Mouse (Mus musculus) cerebral cortex, adult 2 months (tissue): ENCODE data around the gene Trim63.

Experiments
- WGBS: fragments of 180-500 bp; shearing (Covaris S2); methylation state at CpG from one replicate; pipeline ENCODE4 v1.1.7; 2018; 5-methylcytosine and 5-hydroxymethylcytosine counted together

Trim63 gene

DNA sequence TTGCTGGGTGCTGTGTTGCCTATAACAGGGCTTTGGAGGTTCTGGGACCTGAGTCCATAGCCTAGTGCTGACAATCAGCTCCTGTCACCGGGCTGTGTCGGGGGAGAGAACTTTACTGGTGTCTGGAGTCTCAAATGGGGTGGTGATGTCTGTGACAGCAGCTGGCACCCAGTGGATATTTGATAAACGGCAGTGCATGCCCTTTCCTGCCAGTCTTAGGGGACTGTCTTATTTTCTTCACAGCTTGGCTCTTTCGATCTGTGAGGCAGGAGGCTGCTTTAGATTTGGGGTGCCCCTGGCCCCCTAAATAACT lies 15.5 kb upstream of the Trim63 start:
- 57% methylated on average over 4 of the region's 4 CpGs for WGBS

DNA sequence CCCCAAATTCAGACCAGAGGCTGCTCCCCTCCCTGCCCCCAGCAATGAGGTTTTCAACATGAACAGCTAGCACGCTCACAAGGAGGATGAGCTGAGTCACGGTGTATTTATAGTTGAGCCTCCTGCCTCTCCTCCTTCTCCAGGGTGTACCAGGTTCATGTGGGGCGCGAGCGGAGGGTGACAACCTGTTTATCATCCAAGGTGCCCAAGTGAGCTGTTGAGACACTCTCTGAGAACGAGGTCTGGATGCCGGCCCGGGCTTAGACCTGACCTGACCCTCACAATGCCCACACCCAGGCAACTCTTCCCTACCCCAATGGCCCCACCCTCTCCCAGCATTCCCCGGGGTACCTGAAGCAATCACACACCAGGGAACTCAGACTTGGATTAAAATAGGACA lies 14.6 kb upstream of the Trim63 start:
- 46% methylated on average over 9 of the region's 9 CpGs for WGBS

DNA sequence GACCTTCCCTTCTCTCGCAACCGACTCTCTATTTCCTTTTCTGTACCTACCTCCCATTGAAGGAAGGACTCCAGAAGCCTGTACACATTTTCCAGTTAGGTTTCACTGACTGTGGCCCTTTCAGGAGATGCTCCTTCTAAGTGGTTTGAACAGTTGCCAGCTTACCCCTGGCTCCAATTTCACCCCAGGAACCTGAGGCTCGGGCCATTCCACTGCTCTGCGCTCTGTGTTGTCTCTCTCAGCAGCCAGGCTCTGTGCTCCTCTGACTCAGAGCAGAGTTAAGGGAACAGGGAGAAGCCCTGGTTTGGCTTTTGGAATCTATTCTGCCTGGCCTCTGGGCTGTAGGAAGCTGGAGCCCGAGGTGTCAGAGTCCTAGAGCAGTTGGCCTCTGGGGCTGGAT lies 12.8 kb upstream of the Trim63 start:
- WGBS, result 85% methylated on average over 5 of the region's 5 CpGs

DNA sequence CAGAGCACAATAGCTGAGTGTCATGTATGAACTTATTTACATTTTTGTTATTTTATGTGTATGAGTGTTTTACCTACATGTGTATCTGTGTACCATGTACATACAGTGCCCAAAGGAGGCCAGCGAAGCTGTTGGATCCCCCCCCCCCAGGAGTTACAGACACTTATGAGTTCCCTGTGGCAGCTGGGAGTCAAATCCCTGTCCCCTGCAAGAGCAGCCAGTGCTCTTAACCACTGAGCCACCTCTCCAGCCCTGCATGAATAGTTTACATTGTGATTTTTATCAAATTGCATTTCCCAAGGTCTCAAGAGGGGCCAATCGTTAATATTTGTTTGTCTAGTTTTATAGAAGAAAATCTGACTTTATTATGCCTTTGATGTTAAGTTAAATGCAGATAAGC lies 8.0 kb upstream of the Trim63 start:
- WGBS, result 63% methylated on average over 2 of the region's 2 CpGs

DNA sequence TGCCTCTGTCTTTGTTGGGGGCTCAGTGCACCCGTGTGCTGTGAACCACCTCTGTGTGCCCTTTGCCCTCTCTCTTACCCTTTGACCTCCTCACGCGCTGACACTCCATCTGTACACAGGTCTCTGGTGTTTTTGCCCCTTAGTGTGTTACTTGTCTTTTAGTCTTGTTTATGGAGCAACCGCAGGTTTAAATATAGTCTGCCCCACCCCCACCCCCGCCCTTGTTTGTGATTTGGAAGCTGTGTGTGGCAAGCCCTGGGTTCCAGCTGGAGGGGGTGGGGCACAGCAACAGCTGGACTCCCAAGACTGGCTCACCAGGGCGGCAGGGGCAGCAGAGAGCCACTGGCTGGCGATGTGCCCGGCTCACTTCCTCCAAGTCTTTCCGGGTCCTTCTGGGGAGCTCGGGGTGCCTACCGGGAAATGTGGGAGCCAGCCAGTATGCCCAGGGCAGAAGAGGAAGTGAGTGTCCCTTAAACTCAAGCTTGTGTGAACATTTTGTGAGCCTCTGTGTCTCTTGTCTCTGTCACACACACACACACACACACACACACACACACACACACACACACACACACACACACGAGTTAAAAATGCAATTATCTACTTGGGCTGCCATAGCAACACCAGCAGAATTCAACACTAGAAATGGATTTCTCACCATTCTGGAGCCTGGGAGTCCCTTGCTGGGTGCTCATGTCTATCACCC lies 7.4 kb upstream of the Trim63 start:
- WGBS, result 9% methylated on average over 12 of the region's 12 CpGs

DNA sequence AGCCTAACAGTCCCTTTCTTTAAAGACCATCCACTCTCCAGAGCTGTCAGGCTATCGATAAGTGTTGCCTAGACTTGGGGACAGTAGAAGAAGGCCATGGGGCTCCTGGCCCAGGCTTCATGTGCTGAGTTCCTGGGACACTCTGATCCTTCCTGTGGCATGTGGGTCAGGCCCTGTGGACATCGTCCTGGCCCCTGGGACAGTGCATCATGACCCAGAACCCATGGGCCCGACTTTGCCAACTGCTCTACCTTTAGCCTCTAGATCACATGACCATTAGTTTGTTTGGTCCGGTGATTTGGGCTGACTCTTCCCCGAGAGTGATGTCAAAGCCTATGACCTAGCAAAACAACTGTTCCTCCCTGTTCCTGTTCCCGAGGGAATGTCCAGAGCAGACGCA lies 4.8 kb upstream of the Trim63 start:
- WGBS, result 91% methylated on average over 7 of the region's 7 CpGs

DNA sequence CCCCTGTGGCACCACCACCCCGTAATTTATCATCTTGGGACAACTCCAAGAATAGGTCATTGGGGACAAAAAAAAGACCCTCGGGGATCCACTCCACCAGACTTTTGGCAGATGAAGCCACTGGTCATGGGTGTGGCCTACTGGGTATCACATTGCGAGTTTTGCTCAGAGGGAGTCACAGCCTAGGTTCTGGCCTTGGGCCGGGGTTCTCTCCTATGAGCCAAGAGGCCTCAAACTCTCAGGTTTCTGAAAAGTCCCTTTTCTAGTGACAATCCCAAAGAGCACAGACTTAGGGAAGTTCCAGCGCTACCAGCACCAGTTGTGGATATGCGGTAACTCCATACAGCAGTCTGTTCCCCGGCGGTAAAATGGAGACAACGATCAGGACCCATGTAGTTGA lies 4.3 kb upstream of the Trim63 start:
- 89% methylated on average over 9 of the region's 9 CpGs for WGBS

DNA sequence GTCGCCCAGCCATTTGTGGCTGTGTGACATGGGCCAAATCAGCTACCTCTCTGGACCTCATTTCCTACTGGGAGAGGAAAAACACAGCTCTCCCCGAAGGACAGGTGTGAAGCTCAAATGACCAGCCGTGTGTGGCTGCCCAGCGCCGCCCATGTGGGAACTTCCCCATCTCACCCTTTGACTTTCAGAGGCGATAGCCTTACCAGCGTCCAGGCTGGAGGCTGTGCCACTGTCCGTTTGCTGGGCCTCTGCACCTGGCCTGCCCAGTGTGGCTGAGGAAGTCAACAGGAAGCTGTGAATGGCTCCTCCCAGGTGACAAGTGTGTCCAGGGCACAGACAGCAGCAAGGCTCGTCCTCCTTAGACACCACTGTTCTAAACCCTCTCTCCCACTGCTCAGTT lies 3.1 kb upstream of the Trim63 start:
- WGBS, result 88% methylated on average over 9 of the region's 9 CpGs

DNA sequence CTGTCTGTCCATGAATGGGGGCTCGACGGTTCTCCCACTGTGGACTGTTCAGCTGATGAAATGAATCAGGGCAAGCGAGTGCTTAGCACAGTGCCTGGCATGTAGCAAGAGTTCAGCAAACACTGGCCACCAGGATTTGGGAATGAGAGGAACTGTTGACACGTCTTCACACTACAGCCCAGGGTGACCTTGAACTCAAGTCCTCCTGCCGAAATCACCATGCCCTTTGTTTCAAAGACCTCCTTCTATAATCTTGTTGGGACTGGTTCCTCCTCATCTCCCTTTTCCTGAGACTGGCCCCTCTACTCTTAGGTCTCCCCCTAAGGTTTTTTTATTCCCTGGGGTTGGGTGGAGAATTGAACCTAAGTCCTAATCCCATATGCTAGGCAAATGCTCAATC lies 2.6 kb upstream of the Trim63 start:
- 98% methylated on average over 5 of the region's 5 CpGs for WGBS

DNA sequence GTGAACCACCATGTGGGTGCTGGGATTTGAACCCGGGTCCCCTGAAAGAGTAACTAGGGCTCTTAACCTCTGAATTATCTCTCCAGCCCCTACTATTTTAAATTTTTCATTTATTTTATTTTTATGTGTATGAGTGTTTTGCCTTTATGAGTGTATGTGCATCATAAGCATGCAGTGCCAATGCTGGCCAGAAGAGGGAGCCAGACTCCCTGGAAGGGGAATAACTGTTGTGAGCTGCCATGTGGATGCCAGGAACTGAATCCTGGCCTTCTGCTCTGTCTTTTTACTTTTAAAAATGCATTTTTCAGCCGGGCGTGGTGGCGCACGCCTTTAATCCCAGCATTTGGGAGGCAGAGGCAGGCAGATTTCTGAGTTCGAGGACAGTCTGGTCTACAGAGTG lies 2.0 kb upstream of the Trim63 start:
- WGBS, result 95% methylated on average over 6 of the region's 6 CpGs

DNA sequence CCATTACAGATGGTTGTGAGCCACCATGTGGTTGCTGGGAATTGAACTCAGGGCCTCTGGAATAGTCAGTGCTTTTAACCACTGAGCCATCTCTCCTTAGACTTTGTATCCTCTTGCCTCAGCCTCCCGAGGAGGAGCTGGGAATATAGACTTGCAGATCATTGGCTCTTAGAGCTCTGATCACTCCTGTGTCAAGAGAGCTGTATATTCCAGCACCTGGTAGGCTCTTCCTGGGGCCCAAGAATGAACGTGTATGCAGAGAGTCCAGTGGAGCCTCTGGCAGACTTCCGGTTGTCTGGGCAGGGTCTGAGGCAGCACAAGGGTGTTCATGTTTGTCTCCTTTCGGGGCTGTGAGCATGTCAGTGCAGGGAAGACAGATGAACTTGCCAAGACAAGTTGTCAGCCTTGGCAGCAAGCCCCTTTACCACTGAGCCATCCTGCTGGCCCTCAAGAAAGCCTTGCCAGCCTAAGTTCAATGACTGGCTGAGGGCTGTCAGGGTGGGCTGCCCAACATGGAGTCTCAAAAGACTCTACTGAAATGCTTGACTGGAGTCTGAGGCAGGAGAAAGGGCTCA lies 752 bp upstream of the Trim63 start:
- 76% methylated on average over 4 of the region's 4 CpGs for WGBS

DNA sequence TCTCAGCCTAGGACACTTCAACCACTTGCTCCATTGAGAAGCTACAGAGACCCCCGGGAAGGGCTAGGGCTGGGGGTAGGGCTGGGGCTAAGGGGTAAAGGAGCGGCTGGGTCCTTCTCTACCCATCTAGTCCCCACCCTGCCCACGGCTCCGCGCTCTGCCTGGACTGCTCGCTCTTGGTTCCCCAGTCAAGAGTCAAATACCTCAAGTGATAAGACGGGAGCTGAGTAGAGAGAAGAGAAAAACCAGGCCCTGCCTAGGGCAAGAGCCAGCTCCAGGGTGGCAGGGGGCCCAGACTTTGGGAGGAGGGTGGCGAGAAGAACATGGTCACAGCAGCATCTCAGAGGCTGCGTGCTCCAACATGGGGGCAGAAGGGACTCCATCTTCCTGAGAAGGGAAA lies 550 bp downstream of the Trim63 start:
- WGBS, result 85% methylated on average over 9 of the region's 9 CpGs

DNA sequence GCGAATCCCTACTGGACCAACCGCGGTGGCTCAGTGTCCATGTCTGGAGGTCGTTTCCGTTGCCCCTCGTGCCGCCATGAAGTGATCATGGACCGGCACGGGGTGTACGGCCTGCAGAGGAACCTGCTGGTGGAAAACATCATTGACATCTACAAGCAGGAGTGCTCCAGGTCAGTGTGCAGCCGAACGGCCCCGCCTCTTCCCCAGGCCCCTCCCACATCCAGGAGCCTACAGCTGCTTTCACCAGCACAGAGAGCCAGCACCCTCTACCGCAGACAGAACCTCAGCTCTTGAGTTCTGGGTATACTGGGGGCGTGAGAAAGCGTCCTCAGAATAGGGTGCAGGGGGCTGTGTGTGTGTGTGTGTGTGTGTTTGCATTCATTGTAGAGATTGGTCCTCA lies 1.5 kb downstream of the Trim63 start:
- 59% methylated on average over 16 of the region's 16 CpGs for WGBS

DNA sequence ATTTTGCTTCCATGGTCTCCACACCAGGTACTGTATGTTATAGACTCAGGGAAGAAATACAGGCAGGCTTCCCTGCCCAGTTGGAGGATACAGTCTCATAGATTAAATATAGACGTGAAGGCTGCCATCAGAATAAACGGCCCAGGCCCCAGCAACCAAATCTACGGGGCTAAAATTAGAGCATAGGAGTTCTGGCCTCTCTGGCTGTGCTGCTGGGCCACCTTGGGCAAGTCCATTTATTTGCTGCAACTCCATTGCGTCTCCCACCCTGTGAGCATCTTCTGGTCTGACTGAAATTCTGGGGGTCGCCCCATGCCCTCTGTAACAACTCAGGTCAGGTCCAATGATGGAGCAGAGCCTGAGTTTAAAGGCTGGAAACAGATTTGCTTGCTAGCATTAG lies 4.2 kb downstream of the Trim63 start:
- WGBS, result 88% methylated on average over 5 of the region's 5 CpGs

DNA sequence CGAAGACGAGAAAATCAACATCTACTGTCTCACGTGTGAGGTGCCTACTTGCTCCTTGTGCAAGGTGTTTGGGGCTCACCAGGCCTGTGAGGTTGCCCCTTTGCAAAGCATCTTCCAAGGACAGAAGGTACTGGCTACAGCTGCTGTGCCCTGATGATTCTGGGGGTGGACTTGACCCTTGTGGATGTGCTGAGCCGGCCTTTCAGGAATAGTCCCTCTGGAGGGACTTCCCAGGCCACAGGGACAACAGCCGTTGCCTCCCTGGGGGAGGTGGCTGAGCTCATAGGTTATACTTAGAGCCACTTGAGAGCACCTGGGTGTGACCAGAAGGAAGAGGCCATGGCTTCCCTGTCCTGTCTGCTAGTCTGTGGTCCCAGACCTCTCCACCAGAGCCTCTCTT lies 4.8 kb downstream of the Trim63 start:
- 86% methylated on average over 5 of the region's 5 CpGs for WGBS

DNA sequence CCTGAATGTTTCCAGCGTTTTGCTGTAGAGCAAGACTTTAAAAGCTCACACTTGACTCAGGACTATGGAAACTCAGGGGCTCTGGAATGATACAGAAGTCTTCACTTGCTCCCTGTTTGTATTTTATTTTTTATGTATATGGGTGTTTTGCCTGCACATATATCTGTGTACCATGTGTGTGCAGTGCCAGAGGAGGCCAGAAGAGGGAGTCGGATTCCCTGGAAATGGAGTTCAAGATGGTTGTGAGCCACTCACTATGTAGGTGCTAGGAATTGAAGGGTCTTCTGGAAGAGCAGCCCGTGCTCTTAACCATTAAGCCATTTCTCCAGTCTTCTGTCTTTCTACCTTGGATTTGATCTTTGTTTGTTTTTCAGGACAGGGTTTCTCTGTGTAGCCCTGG lies 6.6 kb downstream of the Trim63 start:
- WGBS, result 70% methylated on average over 3 of the region's 3 CpGs

DNA sequence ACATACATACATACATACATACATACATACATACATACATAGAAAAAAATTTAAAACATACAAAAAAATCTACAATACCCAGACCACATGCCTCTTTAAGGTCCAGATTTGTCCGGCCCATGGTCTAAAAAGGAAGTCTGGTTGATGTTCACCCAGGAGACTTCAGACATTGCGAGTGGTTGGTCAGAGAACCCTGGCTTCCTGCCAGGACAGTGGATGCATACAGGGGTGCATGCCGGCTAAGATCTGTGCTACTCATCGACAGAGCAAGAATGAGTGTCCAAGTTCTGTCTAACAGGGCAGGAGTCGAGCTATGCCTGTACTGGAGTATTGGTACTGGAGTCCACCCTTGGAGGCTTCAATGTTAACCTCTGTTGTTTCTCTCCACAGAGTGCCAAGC lies 9.7 kb downstream of the Trim63 start:
- 62% methylated on average over 5 of the region's 5 CpGs for WGBS

DNA sequence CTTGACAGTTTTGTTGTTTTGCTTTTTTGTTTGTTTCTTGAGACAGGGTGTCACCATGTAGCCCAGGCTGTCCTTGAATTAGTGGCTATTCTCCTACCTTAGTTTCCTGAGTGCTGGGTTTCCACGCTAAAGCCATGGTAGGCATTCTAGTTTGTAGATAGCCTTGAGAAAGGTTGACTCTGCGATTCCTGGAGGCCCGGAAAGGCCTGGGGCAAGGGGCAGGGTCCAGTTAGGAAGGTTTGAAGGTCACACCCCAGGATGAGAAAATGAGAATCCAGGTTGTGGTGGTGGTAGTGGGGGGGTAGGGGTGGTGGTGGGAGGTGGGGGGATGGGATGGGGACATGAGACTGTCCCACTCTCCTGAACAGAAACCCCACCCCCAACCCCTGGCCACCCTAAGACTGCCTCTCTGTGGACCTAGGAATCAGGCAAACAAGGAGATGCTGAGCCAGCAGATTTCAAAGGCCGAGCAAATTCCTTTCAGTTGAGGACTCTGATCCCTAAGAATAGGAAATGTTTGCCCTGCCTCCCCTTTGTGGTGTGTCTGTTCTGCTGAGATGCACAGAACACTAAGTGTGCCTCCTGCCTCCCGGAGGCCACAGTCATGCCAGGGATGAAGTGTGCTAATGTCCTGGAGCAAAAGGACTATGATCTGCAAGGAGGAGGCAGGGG lies 12.1 kb downstream of the Trim63 start:
- WGBS, result 71% methylated on average over 5 of the region's 5 CpGs

DNA sequence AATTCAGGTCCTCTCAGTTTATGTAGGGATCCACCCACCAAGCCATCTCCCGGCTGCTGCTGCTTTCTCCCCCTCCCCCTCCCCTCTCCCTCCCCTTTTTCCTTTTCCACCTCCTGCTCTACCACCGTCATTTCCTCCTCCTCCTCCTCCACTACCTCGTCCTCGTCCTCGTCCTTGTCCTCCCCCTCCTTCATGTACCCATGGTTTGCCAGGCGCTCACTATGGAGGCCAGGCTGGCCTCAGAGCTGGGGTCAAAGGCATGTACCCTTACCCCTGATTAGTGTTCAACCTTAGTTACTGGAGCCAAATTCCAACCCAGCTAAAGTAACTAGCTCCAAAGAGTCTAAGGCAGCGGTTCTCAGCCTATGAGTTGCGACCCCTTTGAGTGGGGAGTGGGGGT lies 13.2 kb downstream of the Trim63 start:
- WGBS, result 45% methylated on average over 8 of the region's 8 CpGs

DNA sequence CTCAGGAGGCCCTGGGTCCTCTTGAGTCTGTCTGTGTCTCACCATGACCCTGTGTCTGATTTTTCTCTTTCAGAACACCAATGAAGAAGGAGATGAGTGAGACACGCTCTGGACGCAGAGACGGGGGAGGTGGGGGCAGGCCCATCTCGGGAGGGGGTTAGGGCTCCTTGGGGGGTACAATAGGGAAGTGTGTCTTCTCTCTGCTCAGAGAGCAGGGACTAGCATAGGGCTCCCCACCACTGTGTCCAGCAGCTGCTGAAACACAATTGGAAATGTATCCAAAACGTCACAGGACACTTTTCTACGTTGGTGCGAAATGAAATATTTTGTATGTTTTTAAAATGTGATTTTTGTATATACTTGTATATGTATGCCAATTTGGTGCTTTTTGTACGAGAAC lies 13.9 kb downstream of the Trim63 start:
- 80% methylated on average over 8 of the region's 8 CpGs for WGBS

DNA sequence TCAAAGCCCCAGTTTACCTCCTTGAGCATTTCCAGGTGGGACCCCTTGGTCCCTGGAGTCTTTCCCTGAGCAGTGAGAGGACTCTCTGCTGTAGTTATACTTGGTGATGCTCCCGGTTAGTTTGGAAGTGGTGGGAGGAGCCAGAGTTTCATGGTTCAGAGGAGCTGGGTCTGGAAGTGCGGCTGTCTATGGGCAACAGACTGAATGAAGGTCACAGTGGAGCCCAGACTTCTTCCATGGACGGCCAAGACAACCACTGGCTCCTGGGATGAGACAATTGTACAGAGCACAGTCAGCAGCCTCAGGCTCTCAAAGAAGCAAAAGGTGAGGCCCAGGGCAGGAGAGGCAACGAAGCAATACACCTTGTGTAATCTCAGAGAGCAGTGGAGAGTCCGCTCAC lies 15.4 kb downstream of the Trim63 start:
- WGBS, result 77% methylated on average over 5 of the region's 5 CpGs

DNA sequence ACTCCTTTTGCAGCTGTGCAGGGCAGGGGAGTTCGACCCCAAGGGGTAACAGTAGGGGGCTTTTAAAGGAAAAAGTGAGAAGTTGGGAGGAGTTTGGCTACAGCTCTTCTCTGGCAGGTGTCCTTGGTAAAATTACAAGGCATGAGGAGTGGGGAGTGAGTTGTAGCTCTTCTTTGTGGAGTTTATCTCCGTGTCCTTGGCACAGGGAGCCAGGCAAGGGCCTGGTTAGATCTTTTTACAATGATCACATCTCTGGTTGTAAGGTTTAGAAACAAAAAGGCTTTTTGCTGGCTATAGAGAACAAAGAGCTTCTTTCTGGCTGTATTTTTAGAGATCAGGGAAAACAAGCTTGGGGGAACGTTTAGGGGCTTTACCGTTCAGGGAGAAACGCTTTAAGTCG lies 26.3 kb downstream of the Trim63 start:
- WGBS, result 61% methylated on average over 6 of the region's 6 CpGs

DNA sequence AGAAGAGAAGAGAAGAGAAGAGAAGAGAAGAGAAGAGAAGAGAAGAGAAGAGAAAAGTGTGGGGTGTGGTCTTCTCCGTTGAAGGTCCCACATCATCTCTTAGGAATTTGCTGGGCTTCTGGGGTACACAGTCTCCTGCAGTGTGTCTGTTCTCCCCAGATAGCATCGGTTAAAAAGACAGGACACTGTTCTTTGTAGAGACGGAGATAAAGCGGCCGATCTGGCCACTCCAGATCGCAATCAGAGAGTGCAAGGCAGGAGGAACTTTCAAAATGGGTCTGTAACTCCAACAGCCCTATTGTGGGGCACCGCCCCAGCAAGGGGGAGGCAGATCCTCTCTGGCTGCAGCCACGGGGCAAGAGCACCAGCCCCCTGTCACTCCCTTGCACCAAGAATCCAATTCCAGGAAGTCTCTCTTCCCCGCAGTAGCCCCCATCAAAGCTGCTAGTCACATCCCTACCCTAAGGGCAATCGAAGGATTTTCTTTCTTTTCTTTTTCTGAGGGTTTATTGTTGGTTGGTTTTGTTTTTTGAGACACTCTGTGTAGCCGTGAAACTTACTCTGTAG lies 27.4 kb downstream of the Trim63 start:
- 50% methylated on average over 11 of the region's 11 CpGs for WGBS
